Mouse (Mus musculus) lung, postnatal 0 days (tissue): Measurements from ENCODE around the gene 2010109A12Rik. TPM values are rescaled to one million over a fixed set of nuclear protein-coding genes. Genes with fewer than 3 reads are reported as not detected.
A peak's percentile ranks its signal among the peaks of the same experiment; 100 is the strongest.

ENCODE experiments used
- ATAC-seq: fragments of 200-750 bp; cut with Nextera tagmentation; 2 replicates; pipeline ENCODE4 v1.8.0; 2017; ENCODE audit warnings: moderate library complexity
- DNase-seq: peaks from one replicate; pipeline ENCODE4 v3.0.0-alpha.2; 2016; ENCODE audit warnings: low spot score
- H3K27ac ChIP-seq: fragments of 300-500 bp; sonication (generic); 2 replicates; pipeline ENCODE4 v1.5.1; 2014; ENCODE audit warnings: antibody characterized with exemption, mild to moderate bottlenecking, low read length, mixed read lengths
- H3K27me3 ChIP-seq: fragments of 300-500 bp; sonication (generic); replicated peaks from 2 replicates; pipeline ENCODE4 v1.6.1; 2014; ENCODE audit warnings: low read length, mixed read lengths; ENCODE audit not compliant: insufficient read depth
- H3K36me3 ChIP-seq: fragments of 300-500 bp; sonication (generic); 2 replicates; pipeline ENCODE4 v1.6.1; 2014; ENCODE audit warnings: low read length, mixed read lengths; ENCODE audit not compliant: insufficient read depth
- H3K4me1 ChIP-seq: fragments of 300-500 bp; sonication (generic); 2 replicates; pipeline ENCODE4 v1.6.1; 2014; ENCODE audit warnings: antibody characterized with exemption, low read depth, low read length, mixed read lengths; ENCODE audit not compliant: insufficient read depth
- H3K4me2 ChIP-seq: fragments of 300-500 bp; sonication (generic); replicated peaks from 2 replicates; pipeline ENCODE4 v1.6.1; 2014; ENCODE audit warnings: low read depth, mild to moderate bottlenecking, low read length, moderate library complexity, mixed read lengths
- H3K4me3 ChIP-seq: fragments of 300-500 bp; sonication (generic); 2 replicates; pipeline ENCODE4 v1.5.1; 2014; ENCODE audit warnings: low read depth, low read length
- H3K9ac ChIP-seq: fragments of 300-500 bp; sonication (generic); replicated peaks from 2 replicates; pipeline ENCODE4 v1.6.1; 2014; ENCODE audit warnings: low read depth, mild to moderate bottlenecking
- H3K9me3 ChIP-seq: fragments of 300-500 bp; sonication (generic); 2 replicates; pipeline ENCODE4 v1.6.1; 2016; ENCODE audit warnings: low read length, mixed read lengths
- CTCF ChIP-seq: IDR thresholded peaks from 2 replicates; pipeline ENCODE4 v1.5.1; 2016; ENCODE audit warnings: antibody characterized with exemption, mild to moderate bottlenecking
- EP300 ChIP-seq: IDR thresholded peaks from 2 replicates; pipeline ENCODE4 v1.6.1; 2016; ENCODE audit warnings: antibody characterized with exemption, mild to moderate bottlenecking, control low read depth
- WGBS: fragments of 180-500 bp; shearing (Covaris S2); extraction: QIAGEN DNeasy Blood & Tissue Kit; methylation state at CpG from one replicate; pipeline ENCODE4 v1.1.7; 2014; 5-methylcytosine and 5-hydroxymethylcytosine counted together
- polyA plus RNA-seq: library from polyadenylated mRNA; unstranded; fragments of >200 nt; fragmentation: Nextera tagmentation; extraction: Ambion mirVana; gene quantifications from 2 replicates; pipeline ENCODE4 v1.2.1, GENCODE M21; 2015

The 2010109A12Rik gene
- polyA plus RNA-seq, 1 experiment from 2014 or later = 3.2 TPM

GRCm38 (mm10) chr5:93251001-93251760 is 44.9 kb downstream of the 2010109A12Rik start:
- Histone ChIP-seq H3K9me3 (no peaks in the 10 kb centered on the region), H3K27ac (no peak overlapping the region), H3K4me1 (no peaks in the 10 kb centered on the region), H3K4me2 (no peak overlapping the region), H3K4me3 (no peak overlapping the region), H3K9ac (no peak overlapping the region), H3K27me3 (no peaks in the 10 kb centered on the region), H3K36me3 (no peaks in the 10 kb centered on the region)
- TF ChIP-seq CTCF (no peak), EP300 (no peak)
- no peak for DNase-seq
- WGBS = 79% methylated on average over 12 of the region's 12 CpGs
- no peak; the same call in 1 of the 2 replicates for ATAC-seq

DNA sequence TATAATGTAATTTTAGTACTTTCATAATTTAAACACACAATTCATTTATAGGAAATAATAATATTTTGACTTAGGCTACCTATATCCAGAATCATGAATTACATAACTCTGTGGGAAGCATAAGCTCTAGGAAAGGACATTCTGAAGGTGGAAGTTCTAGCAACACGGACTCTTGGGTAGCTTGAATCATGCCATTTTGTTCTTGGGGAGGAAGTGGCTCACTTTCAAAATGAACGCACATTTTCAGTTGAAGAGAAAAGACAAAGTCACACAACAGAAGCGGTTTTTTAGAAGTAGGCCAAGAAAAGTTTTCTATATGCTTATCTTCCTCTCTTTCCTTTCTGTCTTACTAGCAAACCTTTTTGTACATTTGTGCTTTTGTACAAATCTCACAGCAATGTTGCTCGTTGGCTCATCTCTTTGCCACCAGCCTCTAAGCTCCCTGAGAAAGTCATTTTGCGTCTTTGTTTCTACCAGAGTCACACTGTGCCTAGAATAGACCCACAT is 49.5 kb downstream of the 2010109A12Rik start:
- no peak overlapping the region for H3K9ac ChIP-seq
- no peak overlapping the region for H3K4me2 ChIP-seq
- WGBS = 80% methylated on average over 5 of the region's 5 CpGs
- no peaks in the 10 kb centered on the region for H3K4me1 ChIP-seq
- TF ChIP-seq EP300 (no peak), CTCF (no peak)
- no peaks in the 10 kb centered on the region for H3K36me3 ChIP-seq
- H3K4me3 ChIP-seq = no peak overlapping the region
- H3K9me3 ChIP-seq = no peaks in the 10 kb centered on the region
- no peaks in the 10 kb centered on the region for H3K27me3 ChIP-seq
- DNase-seq (no peak), ATAC-seq (no peak)
- no peak overlapping the region for H3K27ac ChIP-seq

- no peak overlapping the region for H3K4me2 ChIP-seq
- no peak for ATAC-seq
Measured at GRCm38 (mm10) chr5:93256820-93257405, 50.6 kb downstream of the 2010109A12Rik start.

DNA sequence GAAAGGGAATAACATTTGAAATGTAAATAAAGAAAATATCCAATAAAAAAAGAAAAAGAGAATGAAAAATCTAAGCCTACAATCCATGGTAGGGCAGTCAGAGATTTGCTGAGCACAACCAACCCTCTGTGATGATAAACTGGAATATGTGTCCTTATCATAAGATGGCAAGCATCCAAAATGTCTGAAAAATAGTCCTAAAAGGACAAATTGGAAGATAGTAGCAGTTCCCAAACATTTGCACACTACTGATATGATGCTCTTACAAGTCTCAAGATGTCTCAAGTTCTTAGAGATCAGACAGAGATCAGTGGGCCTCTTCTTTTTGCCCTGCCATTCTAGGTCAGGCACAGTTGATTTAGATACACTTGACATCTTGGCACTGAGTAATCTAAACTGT is 53.0 kb downstream of the 2010109A12Rik start:
- Histone ChIP-seq H3K4me3 (no peak overlapping the region), H3K36me3 (no peaks in the 10 kb centered on the region), H3K27ac (no peak overlapping the region), H3K9ac (no peak overlapping the region), H3K27me3 (no peaks in the 10 kb centered on the region), H3K4me2 (no peak overlapping the region), H3K9me3 (no peaks in the 10 kb centered on the region), H3K4me1 (no peaks in the 10 kb centered on the region)
- ATAC-seq (no peak), DNase-seq (no peak)
- TF ChIP-seq CTCF = no peak
- TF ChIP-seq EP300 = no peak

More at GRCm38 (mm10) chr5:93256820-93257405, 50.6 kb downstream of the 2010109A12Rik start:
- no peak for DNase-seq
- Histone ChIP-seq H3K9ac (no peak overlapping the region), H3K27me3 (no peaks in the 10 kb centered on the region), H3K9me3 (no peaks in the 10 kb centered on the region), H3K36me3 (no peaks in the 10 kb centered on the region), H3K4me1 (no peaks in the 10 kb centered on the region), H3K4me3 (no peak overlapping the region), H3K27ac (no peak overlapping the region)
- TF ChIP-seq EP300 = no peak
- TF ChIP-seq CTCF = no peak

DNA sequence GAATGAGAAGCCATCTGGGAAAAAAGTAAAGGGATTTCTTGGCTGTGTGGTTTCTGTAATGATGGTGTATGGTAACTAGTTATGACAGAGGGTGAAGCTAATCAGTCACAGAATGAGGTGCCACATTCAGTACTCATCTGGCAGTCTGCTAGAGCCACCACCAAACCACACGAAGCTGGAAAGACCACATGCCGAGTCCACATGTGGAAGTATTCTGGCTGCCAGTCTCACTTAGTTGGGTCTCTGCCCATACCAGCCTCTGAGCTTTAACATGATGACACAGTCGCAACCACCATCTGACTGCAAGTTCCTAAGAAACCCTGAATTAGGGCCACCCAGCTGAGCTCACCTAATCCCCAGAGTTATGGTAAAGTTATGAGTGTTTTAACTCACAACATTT is 54.7 kb downstream of the 2010109A12Rik start:
- TF ChIP-seq EP300 (no peak), CTCF (no peak)
- no peak overlapping the region for H3K27ac ChIP-seq
- no peak overlapping the region for H3K9ac ChIP-seq
- DNase-seq (no peak), ATAC-seq (no peak)
- 53% methylated on average over 3 of the region's 3 CpGs for WGBS
- H3K4me1 ChIP-seq = no peaks in the 10 kb centered on the region
- H3K9me3 ChIP-seq = no peaks in the 10 kb centered on the region
- H3K36me3 ChIP-seq = no peaks in the 10 kb centered on the region
- no peaks in the 10 kb centered on the region for H3K27me3 ChIP-seq
- H3K4me2 ChIP-seq = no peak overlapping the region
- no peak overlapping the region for H3K4me3 ChIP-seq

- H3K9me3 ChIP-seq = no peaks in the 10 kb centered on the region
- no peak overlapping the region for H3K4me2 ChIP-seq
- DNase-seq (peak; percentile 55), ATAC-seq (no peak)
- no peak overlapping the region for H3K27ac ChIP-seq
- no peaks in the 10 kb centered on the region for H3K27me3 ChIP-seq
- 58% methylated on average over 2 of the region's 2 CpGs for WGBS
- no peaks in the 10 kb centered on the region for H3K36me3 ChIP-seq
- TF ChIP-seq EP300 (no peak), CTCF (no peak)
- no peaks in the 10 kb centered on the region for H3K4me1 ChIP-seq
- H3K4me3 ChIP-seq = no peak overlapping the region
- no peak overlapping the region for H3K9ac ChIP-seq
Measured at GRCm38 (mm10) chr5:93262751-93263150, 56.4 kb downstream of the 2010109A12Rik start.

Other genes with a start within 250 kb of the 2010109A12Rik start
- 1.2 and 1.3 TPM in 2 replicates for gene Sowahb, start 161.5 kb upstream of the 2010109A12Rik start, polyA plus RNA-seq
- gene Sept11, start 113.1 kb upstream of the 2010109A12Rik start, polyA plus RNA-seq = 49.1 and 58.6 TPM in 2 replicates
- 81.3 and 92.2 TPM in 2 replicates for gene Ccni, start within 50 bp of the 2010109A12Rik start, polyA plus RNA-seq
- 50.2 and 51.2 TPM in 2 replicates for gene Ccng2, start 60.7 kb downstream of the 2010109A12Rik start, polyA plus RNA-seq